Mouse (Mus musculus): Measurements from ENCODE around the gene Gal3st2.

- TF ChIP-seq CTCF (IDR thresholded peaks at IDR 0.05; ENCODE audit: low read depth, low read length) (no peak), POLR2A (IDR thresholded peaks at IDR 0.05; ENCODE audit: extremely low read depth, insufficient read depth, low read length) (no peak)
Observed at GRCm38 (mm10) chr1:93837335-93837734, 23.8 kb upstream of the Gal3st2 start.

Measured in liver, adult 2 months (tissue).